Mouse (Mus musculus) hindbrain, postnatal 0 days (tissue): Measurements from ENCODE around the gene Gpr88. TPM values are rescaled to one million over a fixed set of nuclear protein-coding genes. Genes with fewer than 3 reads are reported as not detected.

Source experiments
- ATAC-seq: fragments of 200-750 bp; cut with Nextera tagmentation; 2 replicates; pipeline ENCODE4 v1.8.0; 2017; ENCODE audit warnings: mild to moderate bottlenecking, moderate TSS enrichment, moderate library complexity
- DNase-seq: peaks from one replicate; pipeline ENCODE4 v3.0.0-alpha.2; 2015; ENCODE audit warnings: low spot score
- H3K27ac ChIP-seq: fragments of 300-500 bp; sonication (generic); 2 replicates; pipeline ENCODE4 v1.5.1; 2014; ENCODE audit warnings: mild to moderate bottlenecking
- H3K27me3 ChIP-seq: fragments of 300-500 bp; sonication (generic); 2 replicates; pipeline ENCODE4 v1.6.1; 2014; ENCODE audit warnings: low read length, mixed read lengths; ENCODE audit not compliant: insufficient read depth
- H3K36me3 ChIP-seq: fragments of 300-500 bp; sonication (generic); 2 replicates; pipeline ENCODE4 v1.6.1; 2014; ENCODE audit warnings: low read length, mixed read lengths; ENCODE audit not compliant: insufficient read depth
- H3K4me1 ChIP-seq: fragments of 300-500 bp; sonication (generic); 2 replicates; pipeline ENCODE4 v1.6.1; 2014; ENCODE audit warnings: antibody characterized with exemption, low read length, mixed read lengths; ENCODE audit not compliant: insufficient read depth
- H3K4me2 ChIP-seq: fragments of 300-500 bp; sonication (generic); 2 replicates; pipeline ENCODE4 v1.6.1; 2014; ENCODE audit warnings: low read depth, mild to moderate bottlenecking, low read length, moderate library complexity, mixed read lengths
- H3K4me3 ChIP-seq: fragments of 300-500 bp; sonication (generic); 2 replicates; pipeline ENCODE4 v1.5.1; 2014; ENCODE audit warnings: low read length
- H3K9ac ChIP-seq: fragments of 300-500 bp; sonication (generic); replicated peaks from 2 replicates; pipeline ENCODE4 v1.6.1; 2014; ENCODE audit warnings: mild to moderate bottlenecking, low read length, moderate library complexity, mixed read lengths
- H3K9me3 ChIP-seq: fragments of 300-500 bp; sonication (generic); 2 replicates; pipeline ENCODE4 v1.6.1; 2016; ENCODE audit warnings: low read length, mixed read lengths
- CTCF ChIP-seq: IDR thresholded peaks from 2 replicates; pipeline ENCODE4 v1.5.1; 2016; ENCODE audit warnings: antibody characterized with exemption, control low read depth, low read depth
- WGBS: fragments of 180-500 bp; shearing (Covaris S2); extraction: QIAGEN DNeasy Blood & Tissue Kit; methylation state at CpG from one replicate; pipeline ENCODE4 v1.1.7; 2014; 5-methylcytosine and 5-hydroxymethylcytosine counted together
- polyA plus RNA-seq: library from polyadenylated mRNA; unstranded; fragments of >200 nt; fragmentation: Nextera tagmentation; extraction: Ambion mirVana; gene quantifications from 2 replicates; pipeline ENCODE4 v1.2.1, GENCODE M21; 2015
- total RNA-seq: library from RNA; depleted of rRNA; stranded (reverse); fragments of >200 nt; gene quantifications from 2 replicates; pipeline ENCODE4 v1.2.3, GENCODE M21; 2014

The Gpr88 gene
- total and polyA plus RNA-seq, 2 experiments from 2014 or later = 4.6 to 22.9 TPM

DNA sequence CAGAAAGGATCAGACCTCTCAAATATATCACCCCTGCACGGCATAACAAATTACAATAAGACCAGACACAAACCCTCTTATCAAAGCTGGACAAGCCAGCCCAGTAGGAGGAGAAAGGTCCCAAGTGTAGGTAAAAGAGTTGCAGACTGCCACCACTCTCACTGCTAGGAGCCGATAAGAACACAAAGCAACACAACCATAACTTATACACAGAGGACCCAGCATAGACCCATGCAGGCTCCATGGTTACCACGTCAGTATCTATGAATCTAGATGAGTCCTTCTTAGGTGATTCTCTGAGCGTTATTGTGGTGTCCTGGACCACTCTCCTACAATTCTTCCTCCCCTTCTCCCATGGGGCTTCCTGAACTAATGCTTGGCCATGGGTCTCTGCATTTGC, 24.0 kb downstream of the Gpr88 start:
- ATAC-seq = no peak

DNA sequence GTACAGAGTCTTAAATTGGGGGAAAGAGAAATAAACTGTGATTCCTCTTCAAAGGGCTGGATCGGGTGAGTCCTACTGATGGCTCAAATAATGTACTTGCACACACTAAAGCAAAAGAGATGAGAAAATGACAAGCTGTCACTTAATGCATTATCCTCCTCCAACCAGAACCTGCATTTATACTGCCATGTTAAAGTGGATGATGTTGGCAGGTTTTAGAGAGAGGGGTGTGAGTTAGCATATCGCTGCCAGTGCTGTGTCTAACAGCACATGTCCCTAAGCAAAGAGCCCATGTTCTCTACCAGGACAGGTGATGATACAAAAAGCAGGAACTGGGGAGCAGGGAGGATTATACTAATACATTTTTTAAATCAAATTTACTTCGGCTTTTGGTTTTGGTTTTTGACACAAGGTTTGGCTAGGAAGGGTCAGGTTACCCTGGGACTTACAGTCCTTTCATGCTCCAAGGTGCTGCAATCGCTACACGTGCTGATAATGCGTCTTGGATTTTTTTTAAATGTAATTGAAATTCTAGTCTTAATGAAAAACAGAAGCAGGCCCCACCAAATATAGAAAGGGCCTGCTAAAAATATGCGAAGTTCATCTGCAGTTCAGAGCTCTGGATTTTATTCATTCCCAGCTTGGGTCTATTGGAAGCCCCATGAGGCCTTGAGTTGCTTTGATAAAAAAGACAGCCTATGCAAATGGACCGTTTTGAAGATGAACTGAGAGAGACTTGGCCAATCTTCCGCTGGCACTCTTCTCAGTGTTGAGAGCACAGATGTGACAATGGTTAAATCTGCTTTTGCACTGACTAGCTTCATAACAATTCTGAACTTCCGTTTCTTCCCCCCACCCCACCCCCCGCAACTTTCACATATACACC, 24.7 kb downstream of the Gpr88 start:
- DNase-seq (peak; percentile 23), ATAC-seq (no peak)
- H3K4me1 ChIP-seq = no peaks in the 10 kb centered on the region
- H3K4me2 ChIP-seq = no peak overlapping the region
- H3K27me3 ChIP-seq = no peaks in the 10 kb centered on the region
- no peaks in the 10 kb centered on the region for H3K36me3 ChIP-seq
- 46% methylated on average over 11 of the region's 11 CpGs for WGBS
- H3K9ac ChIP-seq = no peak overlapping the region
- no peak for TF ChIP-seq CTCF
- H3K4me3 ChIP-seq = no peak overlapping the region
- no peaks in the 10 kb centered on the region for H3K9me3 ChIP-seq
- no peak overlapping the region for H3K27ac ChIP-seq

More for the DNA sequence above, 24.0 kb downstream of the Gpr88 start:
- Histone ChIP-seq H3K36me3 (no peaks in the 10 kb centered on the region), H3K4me1 (no peaks in the 10 kb centered on the region), H3K9ac (no peak overlapping the region), H3K4me3 (no peak overlapping the region), H3K27ac (no peak overlapping the region), H3K4me2 (no peak overlapping the region), H3K27me3 (no peaks in the 10 kb centered on the region), H3K9me3 (no peaks in the 10 kb centered on the region)
- WGBS = 69% methylated on average over 4 of the region's 4 CpGs
- no peak for DNase-seq
- no peak for TF ChIP-seq CTCF

DNA sequence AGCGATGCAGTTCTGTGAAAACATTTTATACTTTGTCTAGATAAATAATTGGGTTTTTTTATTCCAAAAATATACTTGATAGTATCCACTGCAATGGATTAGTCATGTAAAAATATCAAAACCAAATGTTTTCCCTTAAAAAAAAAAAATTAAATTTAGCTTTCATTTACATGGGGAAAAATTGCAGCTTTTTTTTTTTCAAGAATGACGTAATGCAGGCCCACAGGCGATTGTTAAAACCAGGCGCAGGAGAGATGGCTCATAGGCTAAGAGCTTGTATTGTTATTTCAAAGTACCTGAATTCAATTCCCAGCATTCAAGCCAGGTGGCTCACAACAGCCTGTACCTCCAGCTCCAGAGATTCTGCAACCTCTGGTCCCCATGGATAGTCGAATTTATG, 25.9 kb downstream of the Gpr88 start:
- no peak overlapping the region for H3K4me3 ChIP-seq
- H3K4me2 ChIP-seq = no peak overlapping the region
- no peak overlapping the region for H3K9ac ChIP-seq
- H3K36me3 ChIP-seq = no peaks in the 10 kb centered on the region
- no peak overlapping the region for H3K27ac ChIP-seq
- no peak for DNase-seq
- H3K9me3 ChIP-seq = no peaks in the 10 kb centered on the region
- H3K4me1 ChIP-seq = peaks cover 3% of the 10 kb centered on the region; the same call in 1 of the 2 replicates
- no peaks in the 10 kb centered on the region for H3K27me3 ChIP-seq
- 83% methylated on average over 5 of the region's 5 CpGs for WGBS
- no peak for ATAC-seq
- no peak for TF ChIP-seq CTCF

DNA sequence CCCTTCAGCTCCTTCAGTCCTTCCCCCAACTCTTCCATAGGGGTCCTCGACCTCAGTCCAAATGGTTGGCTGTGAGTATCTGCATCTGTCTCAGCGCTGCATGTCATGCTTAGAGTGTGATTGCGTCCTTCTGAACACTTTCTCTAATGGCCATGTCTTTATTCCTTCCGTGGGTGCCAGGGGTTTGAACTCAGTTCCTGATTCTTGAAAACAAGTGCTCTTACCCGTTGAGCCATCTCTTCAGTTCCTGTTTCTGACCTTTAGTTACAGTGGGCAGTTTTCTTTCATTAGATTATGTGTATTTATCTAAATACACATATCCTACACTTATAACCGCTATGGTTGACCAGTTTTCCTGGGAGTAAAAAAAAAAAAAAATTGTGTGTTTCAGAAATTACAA, 26.4 kb downstream of the Gpr88 start:
- no peak overlapping the region for H3K27ac ChIP-seq
- H3K27me3 ChIP-seq = no peaks in the 10 kb centered on the region
- no peak overlapping the region for H3K4me2 ChIP-seq
- no peaks in the 10 kb centered on the region for H3K36me3 ChIP-seq
- no peak overlapping the region for H3K4me3 ChIP-seq
- no peak for ATAC-seq
- peaks cover 4% of the 10 kb centered on the region; the same call in 1 of the 2 replicates for H3K4me1 ChIP-seq
- H3K9ac ChIP-seq = no peak overlapping the region
- no peaks in the 10 kb centered on the region for H3K9me3 ChIP-seq
- no peak for DNase-seq
- TF ChIP-seq CTCF = no peak
- WGBS = 86% methylated on average over 6 of the region's 6 CpGs

DNA sequence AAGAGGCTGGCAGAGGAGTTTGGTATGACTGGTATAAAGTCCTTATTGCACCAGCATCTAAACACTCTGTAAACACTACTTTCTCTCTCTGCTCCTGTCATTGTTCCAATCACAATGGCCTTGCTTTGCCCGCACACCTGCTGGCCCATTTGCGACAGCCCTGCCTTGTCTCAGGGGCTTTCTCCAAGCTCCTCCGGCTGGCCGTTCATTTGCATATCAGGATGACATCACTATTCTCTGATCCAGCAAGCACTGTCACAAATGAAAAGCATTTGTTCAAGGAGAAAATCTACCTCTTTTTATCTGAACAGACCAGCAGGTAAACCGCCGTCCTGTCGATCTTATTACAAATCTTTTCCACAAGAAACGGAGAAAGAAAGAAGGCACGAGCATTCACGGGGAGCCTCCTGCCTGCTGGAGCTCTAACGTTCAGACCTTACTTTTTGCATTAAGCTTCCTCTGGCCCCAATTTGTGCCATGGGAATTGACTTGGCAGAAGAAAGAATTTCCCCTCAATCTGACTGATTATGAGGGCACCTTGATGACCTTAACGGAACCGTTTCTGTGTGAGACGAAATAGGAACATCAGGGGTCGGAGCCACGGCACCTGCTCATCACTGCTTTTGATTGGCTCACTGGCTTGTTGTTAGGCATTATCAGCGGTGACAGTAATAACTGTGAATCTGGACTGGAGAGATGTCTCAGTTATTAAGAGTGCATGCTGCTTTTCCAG, 30.6 kb downstream of the Gpr88 start:
- 15% methylated on average over 17 of the region's 17 CpGs for WGBS

DNA sequence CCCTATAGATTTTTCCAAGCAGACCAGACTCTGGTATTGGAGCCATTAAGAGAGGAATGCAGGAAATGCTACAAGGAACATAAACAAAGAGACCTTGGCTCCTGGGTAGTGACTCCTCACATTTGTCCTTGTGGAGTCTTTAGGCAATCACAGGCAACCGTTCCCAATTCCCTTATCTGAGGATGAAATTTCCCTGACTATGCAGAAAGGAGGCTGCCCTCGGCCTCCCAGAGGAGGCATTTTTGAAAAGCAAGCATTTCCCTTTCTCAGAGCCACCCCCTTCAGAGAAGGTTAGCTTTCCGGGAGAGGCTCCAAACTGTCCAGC, 31.7 kb downstream of the Gpr88 start:
- ATAC-seq (0 out of 2 replicates have a peak, but pooled peaks have one; percentile 13), DNase-seq (no peak)
- no peak overlapping the region for H3K4me3 ChIP-seq
- no peak overlapping the region for H3K27ac ChIP-seq
- H3K9me3 ChIP-seq = no peaks in the 10 kb centered on the region
- H3K27me3 ChIP-seq = no peaks in the 10 kb centered on the region
- TF ChIP-seq CTCF = no peak
- no peak overlapping the region for H3K9ac ChIP-seq
- WGBS = 29% methylated on average over 3 of the region's 3 CpGs
- peaks cover 4% of the 10 kb centered on the region; the same call in 1 of the 2 replicates for H3K4me1 ChIP-seq
- no peaks in the 10 kb centered on the region for H3K36me3 ChIP-seq
- no peak overlapping the region for H3K4me2 ChIP-seq

More for the DNA sequence above, 30.6 kb downstream of the Gpr88 start:
- peak overlapping the region; percentile 32 for H3K4me3 ChIP-seq
- peaks cover 4% of the 10 kb centered on the region; the same call in 1 of the 2 replicates for H3K4me1 ChIP-seq
- TF ChIP-seq CTCF = no peak
- no peaks in the 10 kb centered on the region for H3K9me3 ChIP-seq
- peak overlapping the region; percentile 56 for H3K4me2 ChIP-seq
- DNase-seq (peak; percentile 54), ATAC-seq (peak; percentile 64)
- peak overlapping the region; percentile 41; the same call in 1 of the 2 replicates for H3K9ac ChIP-seq
- H3K36me3 ChIP-seq = no peaks in the 10 kb centered on the region
- no peaks in the 10 kb centered on the region for H3K27me3 ChIP-seq
- H3K27ac ChIP-seq = no peak overlapping the region
